Mouse (Mus musculus) CD4-positive, CD25-positive, alpha-beta regulatory T cell, adult 2 months (primary cell): Measurements from ENCODE around the gene Tex22.

Source experiments
- DNase-seq: peaks from one replicate; pipeline ENCODE4 v3.0.0-alpha.2; 2012; ENCODE audit warnings: low read depth, low spot score

Gene Tex22

GRCm38 (mm10) chr12:113137260-113138213 lies 63.2 kb downstream of the Tex22 start:
- DNase-seq, result no peak

GRCm38 (mm10) chr12:113138291-113138690 lies 64.0 kb downstream of the Tex22 start:
- DNase-seq, result no peak
